Mouse (Mus musculus): ENCODE measurements around the gene Gm4175.
"Not testable (repeated sequence)": the region's sequence is repeated elsewhere in the genome, so short reads cannot be mapped to it uniquely, and the experiment has no call there.

The Gm4175 gene

GRCm38 (mm10) chr7:21761375-21761774 is at the start of gene Gm4175:
TSS of gene Gm4175 (minus strand) at chr7:21761475.
- DNase-seq (ENCODE audit: low spot score in 2 of 2) = not testable (repeated sequence)

- DNase-seq (ENCODE audit: low spot score in 2 of 2) = not testable (repeated sequence)
Measured at GRCm38 (mm10) chr7:21796628-21797027, 35.4 kb upstream of the Gm4175 start, which contains the start of gene Gm4177. TSS of gene Gm4177 (minus strand) at chr7:21796728.

Data from right cerebral cortex, adult 2 months (tissue).